Mouse (Mus musculus): ENCODE results near the gene Ckap4. TPM values are rescaled to one million over a fixed set of nuclear protein-coding genes. Genes with fewer than 3 reads are reported as not detected.

Ckap4 gene
- 19.8 TPM for polyA plus RNA-seq (2014; fragmentation: Illumina TruSeq; extraction: RNeasy Lipid Tissue Mini Kit (QIAGEN cat#74804); ENCODE audit: insufficient read depth, low read depth, low replicate concordance)

DNA sequence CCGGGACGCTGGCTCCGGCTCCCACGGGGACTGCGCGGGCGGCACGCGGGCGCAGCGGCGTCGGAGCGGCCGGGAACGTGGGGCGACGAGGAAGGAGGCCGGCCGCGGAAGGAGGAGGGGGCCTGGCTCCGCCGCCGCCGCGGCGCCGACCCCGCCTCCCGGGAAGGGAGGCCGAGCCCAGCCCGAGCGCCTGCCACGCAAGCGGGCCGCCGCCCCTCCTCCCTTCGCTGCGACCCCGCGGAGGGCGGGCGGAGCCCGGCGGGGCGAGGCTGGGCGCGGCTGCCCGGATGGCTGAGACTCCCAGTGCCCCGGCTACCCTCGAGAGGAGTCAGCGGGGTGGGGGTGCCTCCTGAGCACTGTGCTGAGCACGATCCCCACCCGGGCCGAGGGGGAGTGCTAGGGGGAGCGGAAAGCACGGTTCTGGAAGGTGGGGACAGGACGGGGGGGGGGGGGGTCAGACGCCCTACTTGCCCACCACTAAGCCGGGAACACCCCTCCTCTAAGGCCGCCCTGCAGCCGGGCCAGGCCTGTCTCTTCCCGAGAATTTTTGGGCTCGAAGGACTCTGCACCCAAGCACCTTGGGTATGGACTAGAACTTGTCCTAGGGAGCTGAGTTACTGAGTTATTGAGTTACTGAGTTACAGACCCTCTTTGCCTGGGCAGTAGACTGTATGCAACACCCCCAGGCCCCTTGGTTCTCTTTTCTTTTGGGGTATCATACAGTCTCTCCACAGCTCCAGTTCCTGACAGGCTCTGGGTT is at the start of gene Ckap4:
Ckap4 (minus strand) TSS at position 151 of the 760 bp plus-strand sequence.

DNA sequence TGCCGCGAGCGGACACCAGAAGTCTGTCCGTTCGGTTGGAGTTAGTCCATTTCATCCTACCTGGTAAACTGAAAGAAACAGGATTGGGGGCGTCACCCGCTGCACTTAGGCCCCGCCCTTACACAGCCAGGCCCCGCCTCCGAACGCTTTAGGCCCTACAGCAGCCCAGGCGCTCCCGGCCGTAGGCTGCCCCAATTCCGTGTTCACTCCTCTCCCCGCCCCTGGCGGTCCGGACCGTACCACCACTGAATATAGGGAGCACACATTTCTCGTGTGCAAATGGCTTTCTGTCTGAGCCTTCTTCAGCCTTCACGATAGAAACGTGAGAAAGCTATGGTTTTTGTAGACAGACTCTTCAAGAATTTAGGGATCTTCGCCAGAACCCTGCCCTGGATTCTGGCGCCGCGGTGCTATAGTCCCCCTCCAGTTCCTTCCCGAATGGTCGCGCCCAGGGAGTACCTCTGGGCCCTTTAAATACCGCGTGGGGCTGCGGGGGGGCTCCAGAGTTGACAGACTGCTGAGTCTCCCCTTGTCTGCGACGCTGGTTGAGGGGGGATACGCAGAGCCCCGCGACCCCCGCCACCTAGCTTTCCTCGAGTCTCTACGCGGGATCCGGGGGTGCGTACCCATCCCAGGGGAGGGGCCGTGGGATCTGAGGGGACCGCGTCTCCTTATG is 42.7 kb upstream of the Ckap4 start, which contains the start of gene Tcp11l2:
Tcp11l2 (plus strand) TSS at position 232 of the 676 bp plus-strand sequence.

Other genes with a start within 250 kb of the Ckap4 start
- 6.1 TPM for gene Nuak1, start 93.5 kb downstream of the Ckap4 start, polyA plus RNA-seq (2014; fragmentation: Illumina TruSeq; extraction: RNeasy Lipid Tissue Mini Kit (QIAGEN cat#74804); ENCODE audit: insufficient read depth, low read depth, low replicate concordance)
- gene Tcp11l2, start 42.6 kb upstream of the Ckap4 start, polyA plus RNA-seq (2014; fragmentation: Illumina TruSeq; extraction: RNeasy Lipid Tissue Mini Kit (QIAGEN cat#74804); ENCODE audit: insufficient read depth, low read depth, low replicate concordance) = 34.1 TPM
- 7.0 TPM for gene Polr3b, start 88.2 kb upstream of the Ckap4 start, polyA plus RNA-seq (2014; fragmentation: Illumina TruSeq; extraction: RNeasy Lipid Tissue Mini Kit (QIAGEN cat#74804); ENCODE audit: insufficient read depth, low read depth, low replicate concordance)
- not detected for gene Rfx4, start 222.0 kb upstream of the Ckap4 start, polyA plus RNA-seq (2014; fragmentation: Illumina TruSeq; extraction: RNeasy Lipid Tissue Mini Kit (QIAGEN cat#74804); ENCODE audit: insufficient read depth, low read depth, low replicate concordance)

All from lung, adult 10 weeks (tissue).